Mouse (Mus musculus): ENCODE results near the gene Ube2v1. TPM values are rescaled to one million over a fixed set of nuclear protein-coding genes. Genes with fewer than 3 reads are reported as not detected.

Gene Ube2v1
- polyA plus RNA-seq, 1 experiment: 237 TPM

DNA sequence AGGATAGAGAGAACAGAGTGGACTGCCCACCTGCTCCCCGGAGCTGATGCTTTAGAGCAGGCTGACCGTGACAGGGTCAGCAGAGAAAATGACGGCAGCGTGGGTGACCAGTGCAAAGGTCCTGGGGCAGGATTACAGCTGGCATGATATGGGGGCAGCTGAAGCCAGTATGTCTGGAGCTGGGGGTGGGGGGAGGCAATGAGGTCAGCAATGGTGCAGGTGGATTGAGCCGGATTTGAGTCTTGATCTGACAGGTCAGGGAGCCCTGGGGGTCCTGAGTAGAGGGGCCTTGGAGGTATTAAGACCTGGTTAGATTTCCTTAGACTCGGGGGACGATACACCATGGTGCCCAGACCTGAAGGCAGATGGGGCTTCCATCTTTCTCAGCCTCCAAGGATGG, 56.3 kb downstream of the Ube2v1 start:
- H3K4me3 ChIP-seq (ENCODE audit: insufficient read depth, poor library complexity, severe bottlenecking): no peak overlapping the region
- TF ChIP-seq USF1 (IDR thresholded peaks at IDR 0.05; ENCODE audit: low read depth) (no peak), MYOG (IDR thresholded peaks at IDR 0.05; ENCODE audit: control insufficient read depth, extremely low read depth, insufficient read length) (no peak), CEBPB (IDR thresholded peaks at IDR 0.05; ENCODE audit: low read depth) (no peak), FOSL1 (IDR thresholded peaks at IDR 0.05; ENCODE audit: insufficient read depth, low read length, poor library complexity, severe bottlenecking) (no peak), MYOD1 (IDR thresholded peaks at IDR 0.05; ENCODE audit: control insufficient read depth, insufficient read length, low read depth) (no peak)
- H3K27me3 ChIP-seq (ENCODE audit: control insufficient read depth, insufficient read depth, insufficient read length): no peaks in the 10 kb centered on the region

DNA sequence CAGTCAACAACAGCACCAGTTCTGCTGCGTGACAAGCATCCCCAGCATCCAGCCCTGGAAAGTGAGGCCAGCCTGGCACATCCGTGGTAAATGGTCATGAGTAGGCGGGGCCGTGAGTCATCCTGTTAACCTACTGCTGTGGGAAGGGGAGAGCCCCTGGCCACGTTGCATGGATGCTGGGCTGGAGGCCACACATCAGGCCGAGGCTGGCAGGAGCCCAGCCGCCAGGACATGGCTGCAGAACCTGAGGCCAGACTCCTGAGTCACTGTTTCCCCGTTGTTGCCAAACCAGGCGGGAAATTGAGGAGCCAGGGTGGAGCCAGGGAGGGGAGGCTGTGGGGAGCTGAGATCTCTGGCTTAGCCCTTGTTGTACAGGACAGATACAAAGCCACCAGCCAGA, 57.1 kb downstream of the Ube2v1 start:
- Histone ChIP-seq H3ac (ENCODE audit: control insufficient read depth, insufficient read length, low read depth) (peak overlapping the region; percentile 43), H3K36me3 (ENCODE audit: control insufficient read depth, insufficient read depth) (no peaks in the 10 kb centered on the region), H3K27me3 (ENCODE audit: control insufficient read depth, insufficient read depth, insufficient read length) (no peaks in the 10 kb centered on the region), H3K4me3 (ENCODE audit: insufficient read depth, poor library complexity, severe bottlenecking) (no peak overlapping the region), H3K79me3 (ENCODE audit: low read depth) (no peaks in the 10 kb centered on the region), H3K79me2 (ENCODE audit: control insufficient read depth, insufficient read depth) (no peaks in the 10 kb centered on the region)
- no peak for TF ChIP-seq USF1 (IDR thresholded peaks at IDR 0.05; ENCODE audit: low read depth)
- TF ChIP-seq MYOD1 (IDR thresholded peaks at IDR 0.05; ENCODE audit: control insufficient read depth, insufficient read length, low read depth): peak; percentile 79
- peak; percentile 94 for TF ChIP-seq MAX (IDR thresholded peaks at IDR 0.05)
- TF ChIP-seq CEBPB (IDR thresholded peaks at IDR 0.05; ENCODE audit: low read depth): peak; percentile 79
- TF ChIP-seq CTCF (IDR thresholded peaks at IDR 0.05; ENCODE audit: control insufficient read depth, insufficient read depth, insufficient read length): no peak
- TF ChIP-seq FOSL1 (IDR thresholded peaks at IDR 0.05; ENCODE audit: insufficient read depth, low read length, poor library complexity, severe bottlenecking): peak; percentile 89
- no peak for TF ChIP-seq MYOG (IDR thresholded peaks at IDR 0.05; ENCODE audit: control insufficient read depth, extremely low read depth, insufficient read length)

More for the DNA sequence above, 56.3 kb downstream of the Ube2v1 start:
- Histone ChIP-seq H3K79me3 (ENCODE audit: low read depth) (no peaks in the 10 kb centered on the region), H3K36me3 (ENCODE audit: control insufficient read depth, insufficient read depth) (no peaks in the 10 kb centered on the region), H3K79me2 (ENCODE audit: control insufficient read depth, insufficient read depth) (no peaks in the 10 kb centered on the region), H3ac (ENCODE audit: control insufficient read depth, insufficient read length, low read depth) (peak overlapping the region; percentile 38)

DNA sequence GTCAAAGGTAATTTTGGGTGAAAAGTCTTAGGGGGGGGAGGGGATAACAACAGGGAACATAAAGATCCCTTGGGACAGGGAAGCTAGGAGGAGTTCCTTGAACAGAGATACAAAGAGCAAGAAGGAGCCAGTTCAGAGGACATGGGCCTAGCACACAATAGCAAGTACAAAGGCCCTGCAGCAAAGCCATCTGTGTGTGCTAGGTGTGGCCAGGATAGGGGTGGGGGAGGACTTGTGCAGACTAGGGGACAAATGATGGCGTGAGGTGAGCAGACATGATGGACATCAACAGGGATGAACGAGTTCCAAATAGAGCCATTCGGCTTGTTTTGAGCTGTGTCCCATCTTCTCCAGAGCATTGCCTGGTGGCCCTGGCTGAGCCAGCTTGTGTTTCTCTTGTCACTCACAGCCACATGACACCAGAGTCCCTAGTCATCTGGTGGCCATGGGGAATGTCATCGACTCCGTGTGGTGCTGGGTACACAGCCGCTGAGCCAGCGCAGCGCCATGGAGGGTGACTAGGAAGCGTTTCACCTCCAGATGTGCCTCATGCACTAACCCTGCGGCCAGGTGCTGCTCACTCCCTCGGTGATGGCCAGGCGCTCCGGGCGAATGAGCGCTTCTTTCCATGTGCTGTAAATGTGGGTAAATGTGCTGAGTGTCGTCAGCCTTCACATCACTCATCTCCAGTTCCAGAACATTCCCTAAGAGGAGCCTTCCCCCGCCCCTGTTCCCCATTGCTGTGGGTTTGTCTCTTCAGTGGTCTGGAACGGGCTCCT, 60.3 kb downstream of the Ube2v1 start:
- Histone ChIP-seq H3K4me3 (ENCODE audit: insufficient read depth, poor library complexity, severe bottlenecking) (no peak overlapping the region), H3K79me2 (ENCODE audit: control insufficient read depth, insufficient read depth) (peaks cover 10% of the 10 kb centered on the region), H3K79me3 (ENCODE audit: low read depth) (no peaks in the 10 kb centered on the region), H3ac (ENCODE audit: control insufficient read depth, insufficient read length, low read depth) (no peak overlapping the region), H3K27me3 (ENCODE audit: control insufficient read depth, insufficient read depth, insufficient read length) (no peaks in the 10 kb centered on the region), H3K36me3 (ENCODE audit: control insufficient read depth, insufficient read depth) (no peaks in the 10 kb centered on the region)
- TF ChIP-seq CTCF (IDR thresholded peaks at IDR 0.05; ENCODE audit: control insufficient read depth, insufficient read depth, insufficient read length) (no peak), MYOG (IDR thresholded peaks at IDR 0.05; ENCODE audit: control insufficient read depth, extremely low read depth, insufficient read length) (no peak), MYOD1 (IDR thresholded peaks at IDR 0.05; ENCODE audit: control insufficient read depth, insufficient read length, low read depth) (no peak), MAX (IDR thresholded peaks at IDR 0.05) (no peak), CEBPB (IDR thresholded peaks at IDR 0.05; ENCODE audit: low read depth) (no peak), USF1 (IDR thresholded peaks at IDR 0.05; ENCODE audit: low read depth) (no peak), FOSL1 (IDR thresholded peaks at IDR 0.05; ENCODE audit: insufficient read depth, low read length, poor library complexity, severe bottlenecking) (no peak)

DNA sequence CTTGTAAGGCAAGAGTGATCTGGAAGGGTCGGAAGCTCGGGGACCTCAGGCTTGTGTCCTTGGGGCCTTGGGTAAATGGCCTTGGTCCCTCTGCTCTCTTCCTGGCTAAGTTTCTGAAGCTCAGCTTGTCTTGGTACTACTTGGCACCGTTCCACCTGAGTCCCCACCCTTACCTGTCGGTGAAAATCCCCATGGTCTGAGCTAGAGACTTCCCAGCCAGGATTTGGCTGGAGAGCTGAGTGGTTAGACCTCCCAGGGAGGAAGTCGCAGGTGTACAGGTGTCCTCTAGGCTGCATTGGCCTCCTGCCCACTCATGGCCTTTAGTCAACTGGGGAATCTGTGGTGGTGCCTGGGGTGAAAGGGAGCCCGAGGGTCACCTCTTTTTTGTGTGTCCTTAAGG, 61.1 kb downstream of the Ube2v1 start:
- H3ac ChIP-seq (ENCODE audit: control insufficient read depth, insufficient read length, low read depth): peak overlapping the region; percentile 14
- no peaks in the 10 kb centered on the region for H3K27me3 ChIP-seq (ENCODE audit: control insufficient read depth, insufficient read depth, insufficient read length)
- TF ChIP-seq USF1 (IDR thresholded peaks at IDR 0.05; ENCODE audit: low read depth) (no peak), CEBPB (IDR thresholded peaks at IDR 0.05; ENCODE audit: low read depth) (no peak), MYOD1 (IDR thresholded peaks at IDR 0.05; ENCODE audit: control insufficient read depth, insufficient read length, low read depth) (no peak)
- H3K79me2 ChIP-seq (ENCODE audit: control insufficient read depth, insufficient read depth): peaks cover 13% of the 10 kb centered on the region
- H3K79me3 ChIP-seq (ENCODE audit: low read depth): no peaks in the 10 kb centered on the region
- no peak overlapping the region for H3K4me3 ChIP-seq (ENCODE audit: insufficient read depth, poor library complexity, severe bottlenecking)
- H3K36me3 ChIP-seq (ENCODE audit: control insufficient read depth, insufficient read depth): no peaks in the 10 kb centered on the region

DNA sequence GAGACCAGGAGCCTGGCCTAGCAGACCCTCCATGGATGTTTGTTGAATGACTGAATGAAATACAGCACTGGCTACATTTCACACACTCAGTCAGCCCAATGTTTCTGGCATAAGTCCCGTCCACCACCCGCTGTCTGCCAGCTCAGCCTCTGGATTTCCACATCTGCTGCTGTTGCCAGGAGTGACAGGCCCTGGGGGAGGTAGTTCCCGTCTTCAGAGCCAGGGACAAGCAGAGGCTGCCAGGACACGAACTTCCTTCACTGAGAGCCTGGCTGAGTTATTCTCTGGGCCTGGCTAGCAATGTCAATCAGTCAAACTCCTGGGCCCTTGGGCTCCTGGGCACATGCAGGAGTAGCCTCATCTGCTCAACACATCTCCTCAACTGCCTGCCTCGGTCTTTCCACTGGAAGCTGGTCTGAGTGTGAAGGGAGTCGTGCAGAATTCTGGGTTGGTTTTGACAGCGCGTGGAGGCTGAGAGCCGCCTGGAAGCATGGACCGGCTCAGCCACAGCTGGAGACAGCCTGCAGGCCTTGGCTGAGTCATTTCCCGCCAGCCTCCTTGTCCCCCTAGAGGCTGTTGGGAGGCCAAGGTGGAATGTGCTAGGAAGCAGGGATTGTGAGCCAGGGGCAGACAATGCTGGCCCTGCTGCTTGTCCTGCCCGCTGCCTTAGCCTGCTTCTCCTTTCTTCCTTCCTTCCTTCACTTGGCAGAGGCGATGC, 61.8 kb downstream of the Ube2v1 start:
- no peaks in the 10 kb centered on the region for H3K36me3 ChIP-seq (ENCODE audit: control insufficient read depth, insufficient read depth)
- no peak overlapping the region for H3K4me3 ChIP-seq (ENCODE audit: insufficient read depth, poor library complexity, severe bottlenecking)
- H3K79me2 ChIP-seq (ENCODE audit: control insufficient read depth, insufficient read depth): peaks cover 13% of the 10 kb centered on the region
- H3K27me3 ChIP-seq (ENCODE audit: control insufficient read depth, insufficient read depth, insufficient read length): no peaks in the 10 kb centered on the region
- peak overlapping the region; percentile 14 for H3ac ChIP-seq (ENCODE audit: control insufficient read depth, insufficient read length, low read depth)
- peak; percentile 97 for TF ChIP-seq MAX (IDR thresholded peaks at IDR 0.05)
- peak; percentile 71 for TF ChIP-seq MYOD1 (IDR thresholded peaks at IDR 0.05; ENCODE audit: control insufficient read depth, insufficient read length, low read depth)
- TF ChIP-seq CTCF (IDR thresholded peaks at IDR 0.05; ENCODE audit: control insufficient read depth, insufficient read depth, insufficient read length): no peak
- peak; percentile 90 for TF ChIP-seq FOSL1 (IDR thresholded peaks at IDR 0.05; ENCODE audit: insufficient read depth, low read length, poor library complexity, severe bottlenecking)
- no peak for TF ChIP-seq MYOG (IDR thresholded peaks at IDR 0.05; ENCODE audit: control insufficient read depth, extremely low read depth, insufficient read length)
- TF ChIP-seq USF1 (IDR thresholded peaks at IDR 0.05; ENCODE audit: low read depth): no peak
- peak; percentile 92 for TF ChIP-seq CEBPB (IDR thresholded peaks at IDR 0.05; ENCODE audit: low read depth)
- no peaks in the 10 kb centered on the region for H3K79me3 ChIP-seq (ENCODE audit: low read depth)

Measured in C2C12 (cell line).